Mouse (Mus musculus): Measurements from ENCODE around the gene Zfp768. TPM values are rescaled to one million over a fixed set of nuclear protein-coding genes. Genes with fewer than 3 reads are reported as not detected.
"Not testable (repeated sequence)": the region's sequence is repeated elsewhere in the genome, so short reads cannot be mapped to it uniquely, and the experiment has no call there.

The Zfp768 gene
- polyA plus RNA-seq, 1 experiment from 2014 or later, result 25.5 TPM

DNA sequence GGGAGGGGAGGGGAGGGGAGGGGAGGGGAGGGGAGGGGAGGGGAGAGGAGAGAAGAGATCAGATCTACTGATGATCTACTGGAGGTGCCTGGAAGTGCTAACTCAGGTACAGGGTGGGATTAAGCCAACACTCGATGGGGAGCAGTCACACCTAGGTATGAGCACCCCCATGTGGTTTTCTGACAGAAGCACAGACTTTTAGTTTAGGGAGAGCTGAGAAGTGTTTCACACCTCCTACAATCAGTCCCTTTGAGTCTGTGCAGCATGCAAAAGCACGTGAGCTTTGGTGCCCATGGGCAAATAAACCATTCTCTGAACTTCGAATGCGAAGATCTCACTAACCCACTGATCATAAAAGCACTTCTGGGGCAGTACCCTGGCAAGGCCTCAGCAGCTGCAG, 3.1 kb downstream of the Zfp768 start:
- Histone ChIP-seq H3K27me3 (ENCODE audit: insufficient read depth, low read length) (no peaks in the 10 kb centered on the region), H3K9me3 (ENCODE audit: low read length) (no peaks in the 10 kb centered on the region), H3K9ac (replicated peaks; ENCODE audit: low read length) (no peak overlapping the region), H3K36me3 (ENCODE audit: insufficient read depth, low read length) (peaks cover 23% of the 10 kb centered on the region), H3K4me3 (ENCODE audit: low read length) (no peak overlapping the region), H3K27ac (ENCODE audit: low read length) (no peak overlapping the region), H3K4me1 (ENCODE audit: insufficient read depth, low read length) (peaks cover 22% of the 10 kb centered on the region), H3K4me2 (replicated peaks; ENCODE audit: low read depth, low read length) (no peak overlapping the region)
- WGBS, result 59% methylated on average over 4 of the region's 4 CpGs
- ATAC-seq (ENCODE audit: low FRiP score, low TSS enrichment), result no peak

DNA sequence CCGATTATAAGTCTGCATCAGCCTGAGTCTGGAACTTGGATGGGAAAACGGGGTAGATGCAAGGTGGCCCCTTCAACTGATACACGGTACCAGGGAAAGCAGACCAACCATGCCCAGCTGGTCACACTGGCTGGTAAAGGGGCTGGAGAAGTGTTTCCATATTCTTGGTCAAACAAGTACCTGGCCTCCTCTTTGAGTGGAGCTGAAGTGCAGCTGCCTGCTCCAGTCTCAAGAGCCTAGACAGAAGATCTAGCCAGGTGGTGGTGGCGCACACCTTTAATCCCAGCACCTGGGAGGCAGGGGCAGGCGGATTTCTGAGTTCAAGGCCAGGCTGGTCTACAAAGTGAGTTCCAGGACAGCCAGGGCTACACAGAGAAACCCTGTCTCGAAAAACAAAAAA, 3.5 kb downstream of the Zfp768 start:
- not testable (repeated sequence) for H3K27me3 ChIP-seq (ENCODE audit: insufficient read depth, low read length); H3K9me3 ChIP-seq (ENCODE audit: low read length); H3K9ac ChIP-seq (replicated peaks; ENCODE audit: low read length); ATAC-seq (ENCODE audit: low FRiP score, low TSS enrichment); H3K4me3 ChIP-seq (ENCODE audit: low read length); H3K4me2 ChIP-seq (replicated peaks; ENCODE audit: low read depth, low read length)
- peak overlapping the region; percentile 74 for H3K27ac ChIP-seq (ENCODE audit: low read length)
- WGBS, result 92% methylated on average over 6 of the region's 6 CpGs
- peaks cover 23% of the 10 kb centered on the region for H3K36me3 ChIP-seq (ENCODE audit: insufficient read depth, low read length)
- H3K4me1 ChIP-seq (ENCODE audit: insufficient read depth, low read length), result peaks cover 18% of the 10 kb centered on the region

DNA sequence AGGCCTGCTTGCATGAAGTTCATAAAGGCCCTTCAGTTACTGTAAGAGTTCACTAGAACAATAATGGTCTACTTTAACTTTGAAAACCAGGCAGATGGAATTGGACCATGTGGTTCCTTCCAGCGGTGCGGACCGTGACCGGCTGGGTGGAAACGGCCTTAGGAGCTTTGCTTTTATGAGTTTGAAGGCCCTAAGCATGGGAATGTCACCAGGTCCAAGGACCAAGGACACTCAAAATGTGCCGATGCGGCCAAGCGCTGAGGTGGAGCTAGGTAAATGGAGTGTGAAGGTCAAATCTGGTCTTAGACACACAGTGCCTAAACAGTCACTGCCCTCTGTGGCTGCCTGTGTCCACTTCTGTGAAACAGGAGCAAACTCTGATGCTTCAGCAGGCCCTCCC, 4.0 kb downstream of the Zfp768 start:
- Histone ChIP-seq H3K27me3 (ENCODE audit: insufficient read depth, low read length) (no peaks in the 10 kb centered on the region), H3K9ac (replicated peaks; ENCODE audit: low read length) (0 out of 2 replicates have a peak overlapping the region, but pooled peaks have one; percentile 11), H3K4me1 (ENCODE audit: insufficient read depth, low read length) (peaks cover 13% of the 10 kb centered on the region), H3K4me2 (replicated peaks; ENCODE audit: low read depth, low read length) (no peak overlapping the region), H3K4me3 (ENCODE audit: low read length) (no peak overlapping the region), H3K27ac (ENCODE audit: low read length) (peak overlapping the region; percentile 74), H3K9me3 (ENCODE audit: low read length) (no peaks in the 10 kb centered on the region), H3K36me3 (ENCODE audit: insufficient read depth, low read length) (peaks cover 23% of the 10 kb centered on the region)
- 80% methylated on average over 8 of the region's 8 CpGs for WGBS
- no peak for ATAC-seq (ENCODE audit: low FRiP score, low TSS enrichment)

DNA sequence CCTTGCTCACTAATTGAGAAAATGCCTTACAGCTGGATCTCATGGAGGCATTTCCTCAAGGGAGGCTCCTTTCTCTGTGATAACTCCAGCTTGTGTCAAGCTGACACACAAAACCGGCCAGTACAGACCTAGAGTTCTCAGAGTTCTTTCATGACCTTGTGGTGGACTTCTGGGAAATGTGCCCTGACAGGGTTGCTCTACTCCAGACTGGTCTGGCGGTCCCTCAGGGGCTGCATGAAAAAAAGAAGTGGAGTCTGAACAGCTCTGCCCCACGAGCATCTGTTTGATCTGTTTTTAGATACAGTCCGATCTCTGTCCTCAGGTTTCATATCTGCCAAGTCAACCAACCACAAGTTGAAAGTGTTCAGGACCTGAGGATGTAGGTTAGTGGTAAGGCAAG, 7.8 kb downstream of the Zfp768 start:
- Histone ChIP-seq H3K4me1 (ENCODE audit: insufficient read depth, low read length) (peaks cover 5% of the 10 kb centered on the region; the same call in 1 of the 2 replicates), H3K36me3 (ENCODE audit: insufficient read depth, low read length) (peaks cover 8% of the 10 kb centered on the region; the same call in 1 of the 2 replicates), H3K4me2 (replicated peaks; ENCODE audit: low read depth, low read length) (no peak overlapping the region), H3K9ac (replicated peaks; ENCODE audit: low read length) (no peak overlapping the region), H3K4me3 (ENCODE audit: low read length) (no peak overlapping the region), H3K27me3 (ENCODE audit: insufficient read depth, low read length) (no peaks in the 10 kb centered on the region), H3K9me3 (ENCODE audit: low read length) (no peaks in the 10 kb centered on the region), H3K27ac (ENCODE audit: low read length) (no peak overlapping the region)
- no peak for ATAC-seq (ENCODE audit: low FRiP score, low TSS enrichment)
- 65% methylated on average over 4 of the region's 4 CpGs for WGBS

DNA sequence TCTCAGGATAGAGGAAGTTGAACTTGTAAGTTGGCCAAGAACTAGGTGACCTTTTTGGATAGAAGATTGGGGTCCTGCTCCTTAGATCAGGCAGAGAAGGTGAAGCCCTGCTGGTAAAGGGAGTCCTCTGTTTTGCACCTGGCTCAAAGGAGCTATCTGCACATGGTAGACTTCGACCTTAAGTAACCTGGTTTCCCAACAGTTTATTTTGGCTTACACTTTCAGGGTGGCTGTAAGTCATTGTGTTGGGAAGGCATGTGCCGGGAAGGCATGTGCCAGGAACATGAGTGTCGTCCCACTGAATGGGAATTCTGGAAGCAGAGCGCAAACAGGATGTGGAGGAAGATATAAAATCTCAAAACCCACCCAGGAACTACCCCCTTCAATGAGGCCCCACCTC, 9.8 kb downstream of the Zfp768 start:
- Histone ChIP-seq H3K36me3 (ENCODE audit: insufficient read depth, low read length) (no peaks in the 10 kb centered on the region), H3K4me1 (ENCODE audit: insufficient read depth, low read length) (no peaks in the 10 kb centered on the region), H3K4me2 (replicated peaks; ENCODE audit: low read depth, low read length) (no peak overlapping the region), H3K27me3 (ENCODE audit: insufficient read depth, low read length) (no peaks in the 10 kb centered on the region), H3K4me3 (ENCODE audit: low read length) (no peak overlapping the region), H3K27ac (ENCODE audit: low read length) (no peak overlapping the region), H3K9ac (replicated peaks; ENCODE audit: low read length) (no peak overlapping the region), H3K9me3 (ENCODE audit: low read length) (no peaks in the 10 kb centered on the region)
- 79% methylated on average over 4 of the region's 4 CpGs for WGBS
- no peak for ATAC-seq (ENCODE audit: low FRiP score, low TSS enrichment)

DNA sequence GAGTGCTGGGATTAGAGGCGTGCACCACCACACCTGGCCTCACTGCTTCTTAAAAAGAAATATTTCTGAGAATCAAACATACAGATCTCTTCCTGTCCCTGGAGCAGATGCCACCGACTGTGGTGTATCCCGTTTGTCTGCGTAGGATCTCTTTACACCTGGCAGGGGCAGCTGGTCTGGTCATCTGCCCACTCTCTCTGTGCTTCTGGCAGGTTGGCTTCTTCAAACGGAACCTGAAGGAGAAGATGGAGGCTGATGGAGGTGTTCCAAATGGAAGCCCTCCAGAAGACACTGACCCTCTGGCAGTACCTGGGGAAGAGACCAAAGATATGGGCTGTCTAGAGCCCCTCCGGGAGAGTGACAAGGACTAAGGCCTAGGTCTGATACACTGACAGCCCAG, 12.1 kb downstream of the Zfp768 start:
- Histone ChIP-seq H3K36me3 (ENCODE audit: insufficient read depth, low read length) (no peaks in the 10 kb centered on the region), H3K4me1 (ENCODE audit: insufficient read depth, low read length) (no peaks in the 10 kb centered on the region), H3K27me3 (ENCODE audit: insufficient read depth, low read length) (no peaks in the 10 kb centered on the region), H3K27ac (ENCODE audit: low read length) (no peak overlapping the region), H3K4me3 (ENCODE audit: low read length) (no peak overlapping the region), H3K4me2 (replicated peaks; ENCODE audit: low read depth, low read length) (no peak overlapping the region), H3K9me3 (ENCODE audit: low read length) (no peaks in the 10 kb centered on the region), H3K9ac (replicated peaks; ENCODE audit: low read length) (no peak overlapping the region)
- ATAC-seq (ENCODE audit: low FRiP score, low TSS enrichment), result no peak
- 89% methylated on average over 6 of the region's 6 CpGs for WGBS

DNA sequence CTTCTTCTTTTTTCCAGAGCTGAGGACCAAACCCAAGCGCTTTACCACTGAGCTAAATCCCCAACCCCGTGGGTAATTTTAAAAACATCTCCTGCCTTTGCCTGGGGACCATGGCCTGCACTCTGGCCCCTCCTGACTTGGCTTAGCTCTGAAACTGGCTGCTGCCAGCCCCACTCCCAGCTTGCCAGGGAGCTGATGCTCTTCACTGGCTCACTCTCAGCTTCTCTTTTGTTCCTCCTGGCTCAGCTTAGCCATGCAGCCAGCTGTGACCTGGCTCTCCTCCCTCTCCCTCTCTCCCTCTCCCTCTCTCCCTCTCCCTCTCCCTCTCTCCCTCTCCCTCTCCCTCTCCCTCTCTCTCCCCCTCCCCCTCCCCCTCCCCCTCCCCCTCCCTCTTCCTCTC, 18.7 kb downstream of the Zfp768 start:
- Histone ChIP-seq H3K9me3 (ENCODE audit: low read length) (no peaks in the 10 kb centered on the region), H3K27me3 (ENCODE audit: insufficient read depth, low read length) (no peaks in the 10 kb centered on the region), H3K9ac (replicated peaks; ENCODE audit: low read length) (no peak overlapping the region), H3K4me3 (ENCODE audit: low read length) (no peak overlapping the region), H3K4me1 (ENCODE audit: insufficient read depth, low read length) (peaks cover 6% of the 10 kb centered on the region; the same call in 1 of the 2 replicates), H3K4me2 (replicated peaks; ENCODE audit: low read depth, low read length) (no peak overlapping the region), H3K36me3 (ENCODE audit: insufficient read depth, low read length) (no peaks in the 10 kb centered on the region), H3K27ac (ENCODE audit: low read length) (0 out of 2 replicates have a peak overlapping the region, but pooled peaks have one; percentile 58)
- peak; percentile 66; the same call in 1 of the 2 replicates for ATAC-seq (ENCODE audit: low FRiP score, low TSS enrichment)
- WGBS, result 40% methylated on average over 2 of the region's 2 CpGs

DNA sequence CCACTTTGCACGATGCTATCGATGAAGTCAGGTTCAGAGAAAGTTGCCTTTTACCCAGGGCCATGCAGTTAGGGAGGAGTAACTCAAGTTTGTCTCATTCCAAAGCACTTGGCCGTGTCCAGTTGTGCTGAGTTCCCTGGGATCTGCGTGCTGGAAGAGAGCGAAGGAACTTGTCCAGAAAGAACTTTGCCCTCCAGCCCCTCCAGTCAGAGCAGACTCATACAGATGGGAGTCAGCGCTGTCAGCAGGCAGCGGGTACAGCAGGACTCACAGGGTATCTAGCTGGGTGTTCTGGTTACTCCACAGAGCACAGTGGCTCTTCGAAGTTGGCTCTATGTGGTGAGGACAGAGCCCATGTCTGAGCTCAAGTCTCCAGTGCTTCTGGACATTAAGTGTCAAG, 19.8 kb downstream of the Zfp768 start:
- H3K9me3 ChIP-seq (ENCODE audit: low read length), result no peaks in the 10 kb centered on the region
- no peak overlapping the region for H3K4me3 ChIP-seq (ENCODE audit: low read length)
- WGBS, result 69% methylated on average over 8 of the region's 8 CpGs
- peaks cover 6% of the 10 kb centered on the region; the same call in 1 of the 2 replicates for H3K4me1 ChIP-seq (ENCODE audit: insufficient read depth, low read length)
- H3K9ac ChIP-seq (replicated peaks; ENCODE audit: low read length), result no peak overlapping the region
- no peak overlapping the region for H3K4me2 ChIP-seq (replicated peaks; ENCODE audit: low read depth, low read length)
- peak; percentile 53; the same call in 1 of the 2 replicates for ATAC-seq (ENCODE audit: low FRiP score, low TSS enrichment)
- peak overlapping the region; percentile 50; the same call in 1 of the 2 replicates for H3K27ac ChIP-seq (ENCODE audit: low read length)
- no peaks in the 10 kb centered on the region for H3K27me3 ChIP-seq (ENCODE audit: insufficient read depth, low read length)
- no peaks in the 10 kb centered on the region for H3K36me3 ChIP-seq (ENCODE audit: insufficient read depth, low read length)

DNA sequence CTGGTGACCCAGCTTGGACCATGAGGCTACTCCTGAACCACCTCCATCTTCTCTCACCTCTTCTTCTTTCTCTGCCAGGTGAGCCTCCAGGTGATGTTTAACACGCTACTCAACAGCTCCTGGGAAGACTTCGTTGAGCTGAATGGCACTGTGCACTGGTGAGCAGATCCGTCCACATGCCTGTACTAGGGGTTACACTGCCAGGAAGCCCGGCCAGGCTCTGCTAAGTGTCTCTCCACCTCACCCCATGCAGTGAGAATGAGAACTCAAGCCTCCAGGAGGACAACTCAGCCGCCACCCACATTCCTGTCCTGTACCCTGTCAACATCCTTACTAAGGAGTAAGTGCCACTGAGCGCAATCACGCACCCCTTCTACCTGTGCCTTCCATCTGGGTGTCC, 20.4 kb downstream of the Zfp768 start:
- H3K4me3 ChIP-seq (ENCODE audit: low read length), result no peak overlapping the region
- H3K4me2 ChIP-seq (replicated peaks; ENCODE audit: low read depth, low read length), result no peak overlapping the region
- H3K36me3 ChIP-seq (ENCODE audit: insufficient read depth, low read length), result no peaks in the 10 kb centered on the region
- peaks cover 6% of the 10 kb centered on the region; the same call in 1 of the 2 replicates for H3K4me1 ChIP-seq (ENCODE audit: insufficient read depth, low read length)
- WGBS, result 83% methylated on average over 7 of the region's 7 CpGs
- no peak overlapping the region for H3K27ac ChIP-seq (ENCODE audit: low read length)
- no peaks in the 10 kb centered on the region for H3K27me3 ChIP-seq (ENCODE audit: insufficient read depth, low read length)
- H3K9ac ChIP-seq (replicated peaks; ENCODE audit: low read length), result no peak overlapping the region
- no peaks in the 10 kb centered on the region for H3K9me3 ChIP-seq (ENCODE audit: low read length)
- ATAC-seq (ENCODE audit: low FRiP score, low TSS enrichment), result no peak

DNA sequence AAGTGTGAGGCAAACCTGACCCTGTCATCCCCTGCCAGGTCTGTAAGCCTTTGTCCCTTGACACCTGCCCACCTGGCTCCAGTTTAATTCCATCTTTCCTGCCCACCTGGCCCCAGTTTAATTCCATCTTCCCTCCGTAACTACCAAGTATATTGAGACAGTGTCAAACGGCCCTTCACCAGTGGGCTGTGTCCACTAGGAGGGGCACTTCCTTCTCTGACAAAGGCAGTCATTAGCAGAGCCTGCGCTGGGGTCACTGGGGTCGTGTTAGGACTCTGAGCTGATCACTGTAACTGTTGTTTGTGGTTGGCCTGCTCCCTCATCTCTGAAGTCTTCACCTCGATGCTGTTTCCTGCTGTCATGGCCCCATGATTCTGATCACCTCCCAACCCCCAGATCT, 23.3 kb downstream of the Zfp768 start:
- no peak for ATAC-seq (ENCODE audit: low FRiP score, low TSS enrichment)
- H3K4me3 ChIP-seq (ENCODE audit: low read length), result no peak overlapping the region
- H3K27ac ChIP-seq (ENCODE audit: low read length), result no peak overlapping the region
- H3K4me1 ChIP-seq (ENCODE audit: insufficient read depth, low read length), result peaks cover 6% of the 10 kb centered on the region; the same call in 1 of the 2 replicates
- H3K9me3 ChIP-seq (ENCODE audit: low read length), result no peaks in the 10 kb centered on the region
- H3K9ac ChIP-seq (replicated peaks; ENCODE audit: low read length), result no peak overlapping the region
- no peaks in the 10 kb centered on the region for H3K27me3 ChIP-seq (ENCODE audit: insufficient read depth, low read length)
- 42% methylated on average over 5 of the region's 5 CpGs for WGBS
- no peaks in the 10 kb centered on the region for H3K36me3 ChIP-seq (ENCODE audit: insufficient read depth, low read length)
- no peak overlapping the region for H3K4me2 ChIP-seq (replicated peaks; ENCODE audit: low read depth, low read length)
